Mouse (Mus musculus): ENCODE results near the gene Hmga2. TPM values are rescaled to one million over a fixed set of nuclear protein-coding genes. Genes with fewer than 3 reads are reported as not detected.

Gene Hmga2
- polyA plus RNA-seq, 1 experiment from 2014 or later: 48.2 TPM

DNA sequence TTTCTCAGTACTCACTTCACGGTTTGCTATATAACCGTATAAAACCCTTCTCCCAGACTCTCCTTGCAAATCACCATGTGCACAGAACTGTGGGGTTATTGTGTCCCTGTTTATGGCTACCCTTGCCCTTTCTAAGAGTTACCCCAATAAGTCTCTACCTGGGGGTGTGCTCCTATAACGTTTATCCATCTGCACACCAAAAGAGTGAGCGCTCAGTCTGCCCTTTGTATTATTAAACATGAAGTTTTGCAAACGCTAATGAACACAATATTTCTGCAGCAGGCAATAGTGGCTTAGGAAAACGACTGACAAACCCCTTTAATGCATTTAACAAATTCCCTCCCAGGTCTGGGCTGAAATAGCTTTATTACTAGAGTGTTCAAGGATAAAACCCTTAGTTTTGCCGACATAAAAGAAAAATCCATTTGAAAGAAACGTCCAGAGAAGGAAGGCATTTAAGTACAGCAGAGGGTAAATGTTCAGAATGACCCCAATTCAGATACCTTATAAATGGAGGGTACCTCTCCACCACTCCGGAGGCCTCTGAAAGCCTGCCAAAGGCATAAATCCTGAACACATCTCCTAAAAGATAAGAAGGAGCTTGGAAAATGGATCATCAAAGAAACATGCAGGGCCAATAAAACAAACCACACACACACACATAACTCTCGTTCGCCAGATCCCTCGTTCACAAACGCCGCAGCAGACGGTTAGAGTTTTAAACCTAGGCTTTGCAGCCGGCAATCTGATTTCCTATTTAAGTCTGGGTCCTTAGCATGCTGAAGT is 57.3 kb downstream of the Hmga2 start:
- Histone ChIP-seq H3K9me3 (ENCODE audit: control insufficient read depth, low read length) (no peaks in the 10 kb centered on the region), H3K27ac (ENCODE audit: low read depth, low read length) (peak overlapping the region; percentile 28), H3K4me1 (replicated peaks; ENCODE audit: control insufficient read depth, insufficient read depth, low read length) (peaks cover 19% of the 10 kb centered on the region; the same call in 1 of the 2 replicates), H3K4me3 (ENCODE audit: low read depth, low read length) (no peak overlapping the region), H3K36me3 (ENCODE audit: control insufficient read depth, insufficient read depth, low read length) (peaks cover 7% of the 10 kb centered on the region; the same call in 1 of the 2 replicates), H3K4me2 (no peak overlapping the region), H3K9ac (ENCODE audit: low read depth, low read length) (no peak overlapping the region), H3K27me3 (replicated peaks; ENCODE audit: control insufficient read depth, insufficient read depth, low read length) (no peaks in the 10 kb centered on the region)
- 65% methylated on average over 16 of the region's 16 CpGs for WGBS
- DNase-seq (ENCODE audit: low spot score) (no peak), ATAC-seq (replicated peaks; ENCODE audit: low FRiP score) (no peak)

GRCm38 (mm10) chr10:120418211-120418610 is 58.1 kb downstream of the Hmga2 start:
- H3K9me3 ChIP-seq (ENCODE audit: control insufficient read depth, low read length): no peaks in the 10 kb centered on the region
- H3K9ac ChIP-seq (ENCODE audit: low read depth, low read length): no peak overlapping the region
- H3K4me3 ChIP-seq (ENCODE audit: low read depth, low read length): no peak overlapping the region
- peak overlapping the region; percentile 28 for H3K27ac ChIP-seq (ENCODE audit: low read depth, low read length)
- no peaks in the 10 kb centered on the region for H3K27me3 ChIP-seq (replicated peaks; ENCODE audit: control insufficient read depth, insufficient read depth, low read length)
- H3K36me3 ChIP-seq (ENCODE audit: control insufficient read depth, insufficient read depth, low read length): peaks cover 7% of the 10 kb centered on the region; the same call in 1 of the 2 replicates
- DNase-seq (ENCODE audit: low spot score) (no peak), ATAC-seq (replicated peaks; ENCODE audit: low FRiP score) (no peak)
- H3K4me2 ChIP-seq: no peak overlapping the region; the same call in 1 of the 2 replicates
- WGBS: 71% methylated on average over 7 of the region's 7 CpGs
- H3K4me1 ChIP-seq (replicated peaks; ENCODE audit: control insufficient read depth, insufficient read depth, low read length): peaks cover 19% of the 10 kb centered on the region; the same call in 1 of the 2 replicates

- Histone ChIP-seq H3K36me3 (ENCODE audit: control insufficient read depth, insufficient read depth, low read length) (peaks cover 7% of the 10 kb centered on the region; the same call in 1 of the 2 replicates), H3K4me2 (peak overlapping the region; percentile 46; the same call in 1 of the 2 replicates), H3K9me3 (ENCODE audit: control insufficient read depth, low read length) (no peaks in the 10 kb centered on the region), H3K27ac (ENCODE audit: low read depth, low read length) (peak overlapping the region; percentile 58), H3K4me3 (ENCODE audit: low read depth, low read length) (no peak overlapping the region), H3K9ac (ENCODE audit: low read depth, low read length) (no peak overlapping the region), H3K4me1 (replicated peaks; ENCODE audit: control insufficient read depth, insufficient read depth, low read length) (peaks cover 18% of the 10 kb centered on the region; the same call in 1 of the 2 replicates), H3K27me3 (replicated peaks; ENCODE audit: control insufficient read depth, insufficient read depth, low read length) (no peaks in the 10 kb centered on the region)
- 40% methylated on average over 7 of the region's 7 CpGs for WGBS
- DNase-seq (ENCODE audit: low spot score) (no peak), ATAC-seq (replicated peaks; ENCODE audit: low FRiP score) (peak; percentile 78)
Observed at GRCm38 (mm10) chr10:120417488-120418118, 58.7 kb downstream of the Hmga2 start.

GRCm38 (mm10) chr10:120417116-120417487 is 59.2 kb downstream of the Hmga2 start:
- 54% methylated on average over 5 of the region's 5 CpGs for WGBS
- Histone ChIP-seq H3K27ac (ENCODE audit: low read depth, low read length) (peak overlapping the region; percentile 58), H3K36me3 (ENCODE audit: control insufficient read depth, insufficient read depth, low read length) (peaks cover 7% of the 10 kb centered on the region; the same call in 1 of the 2 replicates), H3K9ac (ENCODE audit: low read depth, low read length) (no peak overlapping the region), H3K4me1 (replicated peaks; ENCODE audit: control insufficient read depth, insufficient read depth, low read length) (peaks cover 13% of the 10 kb centered on the region; the same call in 1 of the 2 replicates), H3K4me2 (no peak overlapping the region), H3K9me3 (ENCODE audit: control insufficient read depth, low read length) (no peaks in the 10 kb centered on the region), H3K4me3 (ENCODE audit: low read depth, low read length) (no peak overlapping the region), H3K27me3 (replicated peaks; ENCODE audit: control insufficient read depth, insufficient read depth, low read length) (no peaks in the 10 kb centered on the region)
- ATAC-seq (replicated peaks; ENCODE audit: low FRiP score): no peak
- DNase-seq (ENCODE audit: low spot score): no peak

DNA sequence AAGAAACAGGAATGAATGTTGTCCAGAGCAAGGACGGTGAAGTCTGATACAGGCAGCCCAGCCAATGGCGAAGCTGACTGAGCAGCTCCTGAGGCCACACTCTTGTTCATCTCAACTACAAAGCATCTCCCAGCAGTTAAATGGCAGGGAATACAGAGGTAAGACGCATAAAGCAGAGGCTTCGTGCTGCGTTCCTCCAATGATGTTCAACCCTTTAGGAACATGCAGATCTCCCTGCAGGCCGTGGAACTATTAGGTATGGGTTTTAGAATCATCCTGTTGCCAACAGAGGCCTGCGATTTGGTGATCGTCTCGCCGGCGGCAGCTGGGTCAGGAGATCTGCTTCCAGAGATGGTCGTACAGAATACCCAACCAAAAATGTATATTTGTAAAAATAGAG is 59.6 kb downstream of the Hmga2 start:
- DNase-seq (ENCODE audit: low spot score) (no peak), ATAC-seq (replicated peaks; ENCODE audit: low FRiP score) (no peak)
- H3K27me3 ChIP-seq (replicated peaks; ENCODE audit: control insufficient read depth, insufficient read depth, low read length): no peaks in the 10 kb centered on the region
- H3K4me1 ChIP-seq (replicated peaks; ENCODE audit: control insufficient read depth, insufficient read depth, low read length): peaks cover 12% of the 10 kb centered on the region; the same call in 1 of the 2 replicates
- H3K4me3 ChIP-seq (ENCODE audit: low read depth, low read length): no peak overlapping the region
- no peaks in the 10 kb centered on the region for H3K9me3 ChIP-seq (ENCODE audit: control insufficient read depth, low read length)
- H3K27ac ChIP-seq (ENCODE audit: low read depth, low read length): peak overlapping the region; percentile 58
- WGBS: 85% methylated on average over 12 of the region's 12 CpGs
- no peak overlapping the region for H3K4me2 ChIP-seq
- H3K9ac ChIP-seq (ENCODE audit: low read depth, low read length): no peak overlapping the region
- H3K36me3 ChIP-seq (ENCODE audit: control insufficient read depth, insufficient read depth, low read length): peaks cover 7% of the 10 kb centered on the region; the same call in 1 of the 2 replicates

DNA sequence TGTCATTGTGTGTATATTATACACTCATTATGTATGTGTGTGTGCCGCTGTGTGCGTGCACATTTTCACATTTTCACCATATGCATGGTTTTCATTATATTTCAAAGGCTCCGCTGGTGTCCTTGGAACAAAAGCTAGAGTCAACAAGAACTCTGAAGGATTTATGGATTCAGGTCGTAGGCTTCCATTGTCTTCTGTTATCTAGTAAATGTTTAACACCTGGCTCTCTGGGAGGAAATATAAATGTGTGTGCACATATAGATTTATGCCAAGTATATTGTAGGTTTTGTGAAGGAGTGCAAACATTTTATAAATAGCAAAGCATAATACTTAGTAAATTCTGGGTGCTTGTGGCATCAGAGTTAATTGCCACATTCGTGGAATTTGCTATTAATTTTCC is 64.1 kb downstream of the Hmga2 start:
- H3K4me2 ChIP-seq: no peak overlapping the region
- ATAC-seq (replicated peaks; ENCODE audit: low FRiP score) (no peak), DNase-seq (ENCODE audit: low spot score) (no peak)
- no peak overlapping the region for H3K4me3 ChIP-seq (ENCODE audit: low read depth, low read length)
- H3K9me3 ChIP-seq (ENCODE audit: control insufficient read depth, low read length): no peaks in the 10 kb centered on the region
- H3K9ac ChIP-seq (ENCODE audit: low read depth, low read length): no peak overlapping the region
- no peaks in the 10 kb centered on the region for H3K27me3 ChIP-seq (replicated peaks; ENCODE audit: control insufficient read depth, insufficient read depth, low read length)
- H3K27ac ChIP-seq (ENCODE audit: low read depth, low read length): no peak overlapping the region
- peaks cover 16% of the 10 kb centered on the region; the same call in 1 of the 2 replicates for H3K4me1 ChIP-seq (replicated peaks; ENCODE audit: control insufficient read depth, insufficient read depth, low read length)
- peaks cover 5% of the 10 kb centered on the region; the same call in 1 of the 2 replicates for H3K36me3 ChIP-seq (ENCODE audit: control insufficient read depth, insufficient read depth, low read length)
- WGBS: 79% methylated on average over 5 of the region's 5 CpGs

GRCm38 (mm10) chr10:120410958-120411357 is 65.3 kb downstream of the Hmga2 start:
- Histone ChIP-seq H3K9me3 (ENCODE audit: control insufficient read depth, low read length) (no peaks in the 10 kb centered on the region), H3K36me3 (ENCODE audit: control insufficient read depth, insufficient read depth, low read length) (peaks cover 5% of the 10 kb centered on the region; the same call in 1 of the 2 replicates), H3K4me3 (ENCODE audit: low read depth, low read length) (no peak overlapping the region), H3K9ac (ENCODE audit: low read depth, low read length) (no peak overlapping the region), H3K27me3 (replicated peaks; ENCODE audit: control insufficient read depth, insufficient read depth, low read length) (no peaks in the 10 kb centered on the region), H3K4me2 (no peak overlapping the region), H3K4me1 (replicated peaks; ENCODE audit: control insufficient read depth, insufficient read depth, low read length) (peaks cover 11% of the 10 kb centered on the region; the same call in 1 of the 2 replicates), H3K27ac (ENCODE audit: low read depth, low read length) (no peak overlapping the region)
- DNase-seq (ENCODE audit: low spot score) (no peak), ATAC-seq (replicated peaks; ENCODE audit: low FRiP score) (no peak)
- 59% methylated on average over 4 of the region's 4 CpGs for whole genome bisulfite sequencing

GRCm38 (mm10) chr10:120409131-120409530 is 67.1 kb downstream of the Hmga2 start:
- Histone ChIP-seq H3K9me3 (ENCODE audit: control insufficient read depth, low read length) (no peaks in the 10 kb centered on the region), H3K9ac (ENCODE audit: low read depth, low read length) (no peak overlapping the region), H3K4me3 (ENCODE audit: low read depth, low read length) (no peak overlapping the region), H3K4me1 (replicated peaks; ENCODE audit: control insufficient read depth, insufficient read depth, low read length) (peaks cover 11% of the 10 kb centered on the region; the same call in 1 of the 2 replicates), H3K27ac (ENCODE audit: low read depth, low read length) (no peak overlapping the region), H3K36me3 (ENCODE audit: control insufficient read depth, insufficient read depth, low read length) (no peaks in the 10 kb centered on the region), H3K27me3 (replicated peaks; ENCODE audit: control insufficient read depth, insufficient read depth, low read length) (no peaks in the 10 kb centered on the region), H3K4me2 (no peak overlapping the region)
- 81% methylated on average over 9 of the region's 9 CpGs for WGBS
- ATAC-seq (replicated peaks; ENCODE audit: low FRiP score): no peak
- no peak for DNase-seq (ENCODE audit: low spot score)
